Mouse (Mus musculus) ZHBTc4 (cell line): ENCODE data around the gene Smim1.

ENCODE experiments used
- DNase-seq: peaks from one replicate; pipeline ENCODE4 v3.0.0-alpha.2; 2011; ENCODE audit warnings: low read depth, low spot score

Smim1 gene

GRCm38 (mm10) chr4:154021432-154021831 is 4.6 kb downstream of the Smim1 start:
- no peak for DNase-seq

DNA sequence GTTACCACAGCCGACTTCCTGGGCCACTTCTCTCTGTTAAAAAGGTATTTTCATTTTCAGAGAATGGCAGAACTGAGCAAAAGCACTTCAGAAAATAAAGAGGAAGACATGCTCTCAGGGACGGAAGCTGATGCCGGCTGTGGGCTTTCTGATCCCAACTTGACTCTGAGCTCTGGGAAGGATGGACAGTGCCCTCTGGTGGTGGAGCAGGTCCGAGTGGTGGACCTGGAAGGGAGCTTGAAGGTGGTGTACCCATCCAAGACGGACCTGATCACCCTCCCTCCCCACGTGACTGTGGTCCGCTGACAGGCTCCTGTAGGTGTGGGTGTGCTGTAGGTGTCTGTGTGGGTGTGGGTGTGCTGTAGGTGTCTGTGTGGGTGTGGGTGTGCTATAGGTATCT is 6.5 kb downstream of the Smim1 start:
- peak; percentile 71 for DNase-seq

DNA sequence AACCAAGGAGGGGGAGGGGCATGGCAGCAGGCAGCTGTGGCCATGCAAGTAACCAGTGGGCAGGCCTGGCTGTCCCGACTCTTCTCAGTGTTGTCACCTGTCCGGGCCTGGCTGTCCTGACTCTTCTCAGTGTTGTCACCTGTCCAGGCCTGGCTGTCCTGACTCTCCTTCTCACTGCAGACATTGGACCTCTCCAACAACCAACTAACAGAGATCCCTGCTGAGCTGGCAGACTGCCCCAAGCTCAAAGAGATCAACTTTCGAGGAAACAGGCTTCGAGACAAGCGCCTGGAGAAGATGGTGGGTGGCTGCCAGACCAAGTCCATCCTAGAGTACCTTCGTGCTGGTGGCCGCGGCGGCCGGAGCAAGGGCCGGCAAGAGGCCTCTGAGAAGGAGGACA is 10.6 kb downstream of the Smim1 start:
- DNase-seq = no peak

DNA sequence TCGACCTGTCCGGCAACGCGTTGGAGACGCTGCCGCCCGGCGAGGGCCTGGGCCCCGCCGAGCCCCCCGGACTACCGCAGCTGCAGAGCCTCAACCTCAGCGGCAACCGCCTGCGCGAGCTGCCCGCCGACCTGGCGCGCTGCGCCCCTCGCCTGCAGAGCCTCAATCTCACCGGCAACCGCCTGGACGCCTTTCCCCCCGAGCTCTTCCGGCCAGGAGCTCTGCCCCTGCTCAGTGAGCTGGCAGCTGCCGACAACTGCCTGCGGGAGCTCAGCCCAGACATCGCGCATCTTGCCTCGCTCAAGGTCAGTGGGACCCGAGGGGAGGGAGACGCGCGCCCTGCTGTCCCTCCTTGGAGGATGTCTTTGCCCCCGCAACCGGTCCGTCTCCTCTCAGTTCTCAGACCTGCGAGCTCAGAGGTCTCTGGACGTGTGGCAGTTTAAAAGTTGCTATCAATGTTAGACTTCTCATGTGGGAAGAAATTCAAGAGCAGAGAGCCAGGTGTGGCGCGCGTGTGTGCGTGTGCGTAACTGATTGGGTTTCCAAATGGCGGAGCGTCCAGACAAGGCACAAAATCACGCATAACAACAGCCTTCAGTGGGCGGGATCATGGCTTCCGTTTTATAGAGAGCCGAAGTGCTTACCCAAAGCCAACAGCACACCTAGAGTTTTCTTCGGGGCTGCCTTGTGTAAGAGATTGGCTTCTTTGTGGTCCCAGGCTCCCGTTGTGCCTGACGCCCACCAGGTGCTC is 13.7 kb downstream of the Smim1 start:
- peak; percentile 70 for DNase-seq

- DNase-seq = peak; percentile 89
These were observed 14.4 kb downstream of the Smim1 start, which contains the start of gene Lrrc47 for GRCm38 (mm10) chr4:154011646-154012089. Lrrc47 (plus strand) TSS chr4:154011731.

DNA sequence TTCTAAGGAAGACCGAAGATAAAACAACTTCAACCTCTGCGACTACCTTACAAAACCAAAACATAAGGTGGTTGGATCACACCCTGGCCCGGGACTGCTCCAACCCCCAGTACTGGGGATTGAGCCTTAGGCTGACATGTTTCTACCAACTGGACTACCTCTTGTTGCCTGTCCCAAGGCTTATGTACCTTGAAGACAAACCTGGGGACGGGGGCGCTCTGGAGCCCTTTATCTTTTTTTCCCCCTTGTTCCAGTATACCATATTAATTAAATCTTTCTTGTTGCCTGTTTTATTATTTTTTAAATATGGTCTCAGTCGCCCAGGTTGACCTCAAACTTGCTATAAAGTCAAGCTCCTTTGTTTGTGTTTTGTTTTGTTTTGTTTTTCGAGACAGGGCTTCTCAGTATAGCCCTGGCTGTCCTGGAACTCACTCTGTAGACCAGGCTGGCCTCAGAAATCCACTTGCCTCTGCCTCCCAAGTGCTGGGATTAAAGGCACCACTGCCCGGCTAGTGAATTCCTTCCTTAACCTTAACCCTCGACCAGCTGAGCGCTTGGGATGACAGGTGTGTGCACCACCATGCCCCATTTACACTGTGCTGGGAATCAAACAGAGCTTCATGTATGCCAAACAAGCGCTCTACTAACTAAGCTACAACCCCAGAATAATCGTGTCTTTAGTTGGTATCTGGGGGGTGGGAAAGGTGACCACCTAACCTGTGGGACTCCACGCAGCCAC is 15.0 kb downstream of the Smim1 start:
- DNase-seq = no peak

DNA sequence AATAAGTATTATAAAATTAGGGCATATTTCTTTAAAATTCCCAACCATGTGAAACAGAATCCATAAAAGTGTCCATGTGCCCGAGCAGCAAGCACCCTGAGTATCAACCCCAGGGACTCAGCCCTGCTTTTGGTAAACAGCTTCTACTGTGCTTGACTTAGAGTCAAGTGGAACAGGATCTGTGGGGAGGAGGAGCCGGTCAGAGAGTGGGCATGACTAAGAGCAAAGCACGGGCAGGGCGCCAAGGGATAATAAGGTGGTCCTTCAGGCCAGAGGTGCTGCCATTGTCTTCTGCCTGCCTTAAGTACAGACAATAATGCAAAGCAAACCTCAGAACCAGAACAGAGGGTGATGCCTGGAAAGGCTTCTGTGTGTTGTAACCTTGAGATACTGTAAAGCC is 18.3 kb downstream of the Smim1 start:
- no peak for DNase-seq

DNA sequence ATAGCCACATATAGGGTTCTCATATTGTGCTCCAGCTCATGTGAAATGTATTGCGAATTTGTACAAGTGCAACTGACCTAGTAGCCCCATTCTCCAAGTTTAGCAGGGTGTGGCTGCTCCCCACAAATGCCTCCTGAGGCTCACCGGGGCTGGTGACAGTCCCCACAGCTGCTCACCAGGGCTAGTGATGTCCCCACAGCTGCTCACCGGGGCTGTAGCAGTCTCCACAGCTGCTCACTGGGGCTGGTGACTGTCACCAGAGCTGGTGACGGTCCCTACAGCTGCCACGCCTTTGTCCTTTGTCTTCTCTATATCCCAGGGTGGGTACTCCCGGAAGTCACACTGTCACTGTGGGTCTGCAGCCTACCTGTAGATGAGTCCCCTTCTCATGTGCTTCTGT is 19.8 kb downstream of the Smim1 start:
- no peak for DNase-seq

GRCm38 (mm10) chr4:154005488-154005887 is 20.5 kb downstream of the Smim1 start:
- no peak for DNase-seq

DNA sequence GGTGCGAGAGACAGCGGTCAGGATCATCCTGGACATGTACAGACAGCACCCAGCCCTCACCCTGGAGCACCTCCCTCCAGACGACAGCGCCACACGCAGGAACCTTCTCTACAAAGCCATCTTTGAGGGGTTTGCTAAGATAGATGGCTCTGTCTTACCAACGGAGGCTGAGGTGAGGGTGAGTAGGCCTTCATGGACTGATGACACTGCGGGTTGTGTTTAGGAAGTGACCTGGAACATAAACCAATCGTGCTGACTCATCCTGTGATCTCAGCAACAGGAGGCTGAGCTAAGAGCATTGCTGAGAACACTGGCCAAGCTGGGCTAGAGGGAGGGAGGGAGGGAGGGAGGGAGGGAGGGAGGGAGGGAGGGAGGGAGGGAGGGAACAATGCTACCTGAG is 32.5 kb downstream of the Smim1 start:
- peak; percentile 50 for DNase-seq

DNA sequence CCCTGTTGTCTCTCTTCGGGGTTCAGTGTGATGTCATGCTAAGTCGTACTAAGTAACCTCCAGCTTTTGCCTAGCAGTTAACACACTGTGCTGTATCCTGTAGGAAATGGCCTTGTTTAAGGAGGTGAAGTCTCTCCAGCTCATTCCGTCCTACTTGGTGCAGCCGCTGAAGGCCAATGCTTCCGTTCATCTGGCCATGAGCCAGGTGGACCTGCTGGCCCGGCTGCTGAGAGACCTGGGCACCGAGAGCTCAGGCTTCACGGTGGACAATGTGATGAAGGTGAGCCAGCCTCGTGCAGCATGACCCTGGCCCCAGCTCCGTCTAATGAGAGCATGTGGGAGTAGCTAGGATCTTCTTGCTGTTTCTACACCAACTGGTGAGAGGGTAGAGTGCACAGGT is 33.3 kb downstream of the Smim1 start:
- DNase-seq = no peak

- no peak for DNase-seq
These were observed 45.6 kb downstream of the Smim1 start for GRCm38 (mm10) chr4:153980470-153980869.

GRCm38 (mm10) chr4:153979243-153979642 is 46.8 kb downstream of the Smim1 start:
- no peak for DNase-seq

DNA sequence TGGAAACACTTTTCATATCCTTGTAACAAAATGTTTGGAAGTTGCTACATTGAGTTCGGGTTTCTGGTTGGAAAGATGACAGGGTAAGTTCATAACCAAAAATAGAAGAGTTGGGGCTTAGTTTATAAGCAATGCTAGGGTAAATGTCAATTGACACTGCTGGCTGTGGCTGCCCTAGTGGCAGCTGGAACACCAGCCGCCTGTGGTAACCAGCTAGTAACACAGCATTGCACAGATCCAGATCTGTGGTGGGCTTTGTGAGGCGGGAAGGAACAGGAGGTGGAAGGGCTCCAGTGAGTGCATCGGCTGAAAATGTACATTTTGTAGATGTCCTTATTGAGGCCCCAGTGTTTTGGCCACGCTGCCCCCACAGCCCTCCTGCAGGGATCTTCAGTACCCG is 50.3 kb downstream of the Smim1 start:
- DNase-seq = no peak

DNA sequence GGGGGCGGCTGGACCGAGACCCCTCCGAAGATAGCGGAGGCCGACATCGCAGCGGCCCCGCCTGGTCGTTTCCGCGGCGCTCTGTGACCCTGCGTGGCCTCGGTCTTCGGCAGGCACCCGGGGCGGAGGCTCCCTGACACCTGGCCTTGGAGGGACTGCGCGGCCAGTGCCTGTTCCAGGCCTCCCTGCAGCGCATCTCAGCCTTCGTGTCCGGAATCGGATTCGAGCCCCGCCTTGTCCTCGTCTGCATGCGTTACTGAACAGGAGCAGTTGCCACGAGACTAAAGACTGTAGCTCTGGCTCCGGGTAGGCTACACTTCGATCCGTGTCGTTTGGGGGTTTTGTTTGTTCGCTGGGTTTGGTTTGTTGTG is 50.8 kb downstream of the Smim1 start:
- DNase-seq = no peak

DNA sequence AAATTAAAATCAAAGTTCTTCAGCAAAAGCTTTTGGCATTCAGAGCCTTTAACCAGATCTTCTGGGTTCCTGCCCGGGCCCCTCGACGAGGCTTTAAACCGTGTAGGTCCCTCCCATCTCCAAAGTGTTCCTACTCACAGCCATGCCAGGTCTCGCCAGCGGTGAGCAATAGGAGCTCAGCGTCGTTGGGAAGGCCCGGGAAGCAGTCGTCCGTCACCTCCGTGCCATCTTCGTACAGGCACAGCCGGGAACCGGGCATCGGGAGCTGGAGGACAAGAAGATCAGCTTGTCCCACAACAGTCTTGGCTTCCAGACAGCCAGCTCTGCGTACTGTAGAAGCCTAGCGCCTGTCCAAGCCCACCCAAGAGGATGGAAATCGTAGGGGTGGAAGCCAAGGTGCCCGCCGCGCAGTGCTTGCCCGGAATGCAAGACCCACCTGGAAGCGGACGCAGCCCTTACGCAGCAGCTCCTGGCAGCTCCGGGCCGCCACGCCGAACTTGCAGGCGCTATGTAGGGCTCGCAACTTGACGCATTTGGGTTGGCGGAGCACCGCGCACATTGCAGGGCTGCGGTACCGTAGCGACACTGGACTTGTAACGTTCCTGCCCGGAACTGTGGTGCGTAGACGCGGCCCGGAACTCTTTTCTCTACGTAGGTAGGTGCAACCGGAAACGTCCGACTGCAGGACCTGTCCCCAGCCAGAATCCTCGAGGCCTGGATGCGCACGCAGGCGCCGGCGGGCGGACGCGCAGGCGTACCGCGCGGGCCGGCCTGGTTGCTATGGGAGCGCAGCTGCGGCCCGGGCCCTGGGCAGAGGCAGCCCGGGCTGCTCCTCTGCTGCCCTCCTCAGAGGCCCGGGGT is 51.4 kb downstream of the Smim1 start, which contains the start of the genes Dffb and Cep104:
Dffb (minus strand) TSS at position 696 of the 861 bp plus-strand sequence.
Cep104 (plus strand) TSS at position 764 of the 861 bp plus-strand sequence.
- peak; percentile 96 for DNase-seq
